Mouse (Mus musculus) C2C12 (cell line): ENCODE data around the gene A930033H14Rik. TPM values are rescaled to one million over a fixed set of nuclear protein-coding genes. Genes with fewer than 3 reads are reported as not detected.

Experiments used
- H3K27me3 ChIP-seq: one replicate; pipeline ENCODE4 v1.6.1; 2011; ENCODE audit not compliant: control insufficient read depth, insufficient read depth, insufficient read length
- H3K36me3 ChIP-seq: one replicate; pipeline ENCODE4 v1.6.1; 2011; ENCODE audit not compliant: control insufficient read depth, insufficient read depth
- H3K4me3 ChIP-seq: one replicate; pipeline ENCODE4 v1.5.1; 2011; ENCODE audit warnings: mild to moderate bottlenecking, control low read depth; ENCODE audit not compliant: poor library complexity, insufficient read depth, severe bottlenecking
- H3K79me2 ChIP-seq: one replicate; pipeline ENCODE4 v1.6.1; 2011; ENCODE audit not compliant: control insufficient read depth, insufficient read depth
- H3K79me3 ChIP-seq: one replicate; pipeline ENCODE4 v1.6.1; 2011; ENCODE audit warnings: low read depth, control low read depth
- H3ac ChIP-seq: one replicate; pipeline ENCODE3; 2011; ENCODE audit warnings: low read depth; ENCODE audit not compliant: control insufficient read depth, insufficient read length
- CEBPB ChIP-seq: IDR thresholded peaks from one replicate; pipeline ENCODE4 v1.6.1; 2011; ENCODE audit warnings: low read depth, mild to moderate bottlenecking, control low read depth, moderate library complexity
- CTCF ChIP-seq: IDR thresholded peaks from one replicate; pipeline ENCODE4 v1.5.1; 2011; ENCODE audit not compliant: control insufficient read depth, insufficient read depth, insufficient read length
- FOSL1 ChIP-seq: IDR thresholded peaks from one replicate; pipeline ENCODE4 v1.8.0; 2011; ENCODE audit warnings: mild to moderate bottlenecking, low read length; ENCODE audit not compliant: poor library complexity, insufficient read depth, severe bottlenecking
- MAX ChIP-seq: IDR thresholded peaks from one replicate; pipeline ENCODE4 v1.6.1; 2011; ENCODE audit warnings: mild to moderate bottlenecking, control low read depth
- MYOD1 ChIP-seq: IDR thresholded peaks from one replicate; pipeline ENCODE4 v1.6.1; 2011; ENCODE audit warnings: low read depth; ENCODE audit not compliant: control insufficient read depth, insufficient read length
- MYOG ChIP-seq: IDR thresholded peaks from one replicate; pipeline ENCODE4 v1.6.1; 2011; ENCODE audit not compliant: control insufficient read depth, insufficient read length; ENCODE audit errors: extremely low read depth
- USF1 ChIP-seq: IDR thresholded peaks from one replicate; pipeline ENCODE4 v1.6.1; 2011; ENCODE audit warnings: low read depth, mild to moderate bottlenecking, control low read depth, moderate library complexity
- polyA plus RNA-seq: library from polyadenylated mRNA; unstranded; fragments of >200 nt; fragmentation: generic; extraction: Trizol; gene quantifications from one replicate; pipeline ENCODE4 v1.2.1, GENCODE M21; 2012; ENCODE audit warnings: missing spikeins

Gene A930033H14Rik
- polyA plus RNA-seq, 1 experiment = 0.48 TPM

DNA sequence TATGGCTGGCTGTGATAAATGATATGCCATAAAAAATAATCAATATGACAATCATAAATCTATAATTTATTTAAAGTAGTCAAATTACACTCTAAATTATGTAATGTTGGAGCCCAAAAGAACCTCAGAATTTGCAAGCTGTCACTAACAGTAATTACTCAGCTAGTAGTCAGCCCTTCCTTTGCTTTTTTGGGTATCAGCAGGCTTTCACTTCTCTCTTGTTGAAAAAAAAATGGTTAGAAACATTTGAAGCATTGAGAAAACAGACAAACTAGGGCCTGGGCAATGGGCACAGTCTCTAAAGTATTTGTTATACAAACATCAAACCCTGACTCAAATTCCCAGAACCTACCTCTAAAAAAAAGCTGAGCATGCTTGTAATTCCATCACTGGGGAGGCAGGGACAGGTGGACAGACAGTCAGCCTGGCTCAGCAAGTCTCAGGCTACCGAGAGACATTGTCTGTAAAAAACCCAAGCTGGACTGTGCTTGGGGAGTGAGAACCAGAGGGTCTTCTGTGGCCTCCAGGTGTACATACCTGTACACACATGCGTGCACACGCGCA lies 4.3 kb upstream of the A930033H14Rik start:
- no peak for TF ChIP-seq MYOG
- TF ChIP-seq FOSL1 = no peak
- TF ChIP-seq CTCF = no peak
- no peak for TF ChIP-seq CEBPB
- no peak for TF ChIP-seq MAX
- TF ChIP-seq USF1 = no peak
- TF ChIP-seq MYOD1 = no peak
- Histone ChIP-seq H3K79me2 (peaks cover 10% of the 10 kb centered on the region), H3ac (no peak overlapping the region), H3K36me3 (no peaks in the 10 kb centered on the region), H3K27me3 (no peaks in the 10 kb centered on the region), H3K4me3 (no peak overlapping the region), H3K79me3 (no peaks in the 10 kb centered on the region)

DNA sequence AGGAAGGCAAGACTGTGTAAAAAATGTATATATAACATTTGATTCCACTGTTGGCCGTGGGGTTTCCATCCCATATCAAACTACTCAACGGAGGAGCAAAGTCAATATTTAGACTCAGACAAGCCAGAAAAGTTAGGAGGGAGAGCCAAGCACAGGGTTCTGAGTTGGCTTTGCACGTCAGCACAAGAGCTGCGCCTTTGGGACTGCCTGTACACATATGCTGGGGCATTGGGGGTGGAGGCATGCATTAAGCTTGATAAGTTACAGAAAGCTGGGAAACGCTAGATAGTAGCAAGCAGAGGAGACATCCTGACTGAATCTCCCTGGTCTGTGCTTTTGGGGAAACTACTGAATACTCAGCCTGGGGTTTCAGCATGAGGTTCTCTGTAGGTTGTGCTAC lies 1.1 kb upstream of the A930033H14Rik start:
- TF ChIP-seq MYOD1 = no peak
- no peak for TF ChIP-seq MYOG
- TF ChIP-seq CTCF = no peak
- no peak for TF ChIP-seq USF1
- TF ChIP-seq FOSL1 = no peak
- TF ChIP-seq CEBPB = no peak
- TF ChIP-seq MAX = no peak
- Histone ChIP-seq H3K79me3 (peaks cover 12% of the 10 kb centered on the region), H3K79me2 (peaks cover 24% of the 10 kb centered on the region), H3K4me3 (peak overlapping the region; percentile 74), H3K36me3 (peaks cover 10% of the 10 kb centered on the region), H3K27me3 (no peaks in the 10 kb centered on the region), H3ac (peak overlapping the region; percentile 68)

DNA sequence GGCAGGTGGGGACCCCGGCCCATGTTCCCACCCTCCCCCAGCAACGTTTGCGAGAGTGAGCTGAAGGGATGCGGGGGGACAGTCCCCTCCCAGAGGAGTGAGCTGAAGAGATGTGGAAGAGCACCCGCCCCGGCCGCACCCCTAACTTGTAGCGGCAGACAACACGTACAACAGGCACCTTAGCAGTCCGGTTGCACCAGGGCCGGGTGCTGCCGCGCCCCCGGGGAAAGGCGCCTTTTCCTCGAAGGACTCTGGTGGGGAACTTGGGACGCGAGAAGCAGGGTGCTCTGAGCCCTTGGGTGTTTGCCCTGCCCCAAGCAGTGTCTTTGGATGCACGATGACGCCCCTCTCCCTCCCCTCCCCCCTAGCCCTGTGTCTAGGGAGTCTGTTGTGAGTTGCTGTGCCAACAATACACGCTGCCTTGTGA lies 566 bp upstream of the A930033H14Rik start:
- Histone ChIP-seq H3ac (peak overlapping the region; percentile 68), H3K36me3 (peaks cover 10% of the 10 kb centered on the region), H3K79me3 (peaks cover 12% of the 10 kb centered on the region), H3K79me2 (peaks cover 24% of the 10 kb centered on the region), H3K4me3 (peak overlapping the region; percentile 74), H3K27me3 (no peaks in the 10 kb centered on the region)
- TF ChIP-seq MYOD1 = no peak
- TF ChIP-seq CEBPB = no peak
- no peak for TF ChIP-seq MAX
- TF ChIP-seq CTCF = no peak
- TF ChIP-seq FOSL1 = no peak
- TF ChIP-seq USF1 = no peak
- TF ChIP-seq MYOG = no peak

DNA sequence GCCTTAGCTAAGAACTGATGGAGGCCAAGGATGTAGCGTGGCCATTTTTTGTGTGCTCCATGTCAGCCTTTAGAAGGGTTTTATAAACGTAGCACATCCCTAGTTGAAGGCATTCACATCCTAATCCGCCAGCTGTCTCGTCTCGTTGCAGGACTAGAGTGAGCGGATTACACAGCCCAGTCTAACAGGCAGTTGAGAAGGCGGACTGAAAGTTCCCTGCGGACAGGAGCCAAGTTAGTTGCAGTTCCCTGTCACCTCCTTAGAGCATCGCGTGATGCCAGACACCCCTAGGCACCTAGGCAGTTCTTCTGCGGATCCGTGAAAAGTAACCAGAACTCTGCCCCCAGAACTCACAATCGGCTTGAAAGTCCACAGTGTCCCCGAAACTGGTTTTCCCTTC lies 922 bp downstream of the A930033H14Rik start:
- no peaks in the 10 kb centered on the region for H3K27me3 ChIP-seq

DNA sequence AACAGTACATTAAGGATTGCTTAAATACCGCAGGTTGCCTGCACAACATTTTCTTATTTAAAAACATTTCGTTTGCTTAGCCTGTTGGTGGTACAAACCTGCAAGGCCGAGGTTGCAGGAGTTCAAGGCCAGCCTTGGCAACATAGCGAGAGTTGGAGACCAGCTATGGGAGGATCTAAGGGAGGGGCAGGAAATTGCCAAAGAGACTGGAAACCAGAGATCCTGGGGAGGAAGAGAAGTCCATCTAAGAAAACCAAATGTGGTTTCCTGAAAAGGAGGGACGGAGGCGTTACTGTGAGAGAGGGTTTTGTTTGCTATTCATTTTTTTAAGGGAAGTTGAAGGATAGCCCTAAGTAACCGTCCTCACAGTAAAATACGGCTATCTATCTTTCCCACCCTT lies 1.3 kb downstream of the A930033H14Rik start:
- Histone ChIP-seq H3K79me2 (peaks cover 24% of the 10 kb centered on the region), H3K27me3 (no peaks in the 10 kb centered on the region), H3K4me3 (peak overlapping the region; percentile 74), H3K36me3 (peaks cover 10% of the 10 kb centered on the region), H3K79me3 (peaks cover 12% of the 10 kb centered on the region), H3ac (peak overlapping the region; percentile 71)
- TF ChIP-seq CTCF (no peak), FOSL1 (no peak), MAX (no peak), MYOD1 (no peak)

More for the DNA sequence above, 922 bp downstream of the A930033H14Rik start:
- TF ChIP-seq MYOD1 = no peak
- TF ChIP-seq MYOG = no peak
- TF ChIP-seq CTCF = no peak
- TF ChIP-seq FOSL1 = no peak
- TF ChIP-seq MAX = no peak
- no peak for TF ChIP-seq CEBPB
- no peak for TF ChIP-seq USF1
- Histone ChIP-seq H3ac (peak overlapping the region; percentile 71), H3K36me3 (peaks cover 10% of the 10 kb centered on the region), H3K79me3 (peaks cover 12% of the 10 kb centered on the region), H3K4me3 (peak overlapping the region; percentile 74), H3K79me2 (peaks cover 24% of the 10 kb centered on the region)

DNA sequence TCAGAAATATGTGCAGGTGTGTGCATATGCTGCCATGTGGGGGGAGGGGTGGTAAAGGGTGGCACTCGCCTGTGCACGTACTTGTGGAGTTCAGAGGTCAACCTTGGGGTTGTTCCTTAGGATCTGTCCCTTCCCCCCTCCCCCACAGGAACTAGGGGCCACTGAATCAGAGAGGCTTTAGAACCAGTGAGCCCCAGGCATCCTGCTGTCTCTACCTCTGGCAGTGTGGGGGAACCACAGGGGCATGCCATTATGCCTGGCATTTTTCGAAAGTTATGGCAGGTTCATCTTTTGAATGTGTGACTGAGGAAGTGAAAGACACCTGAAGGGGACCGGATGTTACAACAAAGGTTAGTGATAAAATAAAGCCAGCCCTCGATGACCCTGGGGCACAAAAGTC lies 2.2 kb downstream of the A930033H14Rik start:
- H3K79me2 ChIP-seq = peaks cover 24% of the 10 kb centered on the region
- H3K36me3 ChIP-seq = peaks cover 10% of the 10 kb centered on the region
- no peaks in the 10 kb centered on the region for H3K27me3 ChIP-seq
- H3K4me3 ChIP-seq = no peak overlapping the region
- TF ChIP-seq FOSL1 (no peak), CTCF (no peak), MYOD1 (no peak), MYOG (no peak), MAX (no peak), USF1 (no peak), CEBPB (no peak)
- H3K79me3 ChIP-seq = peaks cover 12% of the 10 kb centered on the region
- no peak overlapping the region for H3ac ChIP-seq
